Mouse (Mus musculus): ENCODE measurements around the gene Alox5ap. TPM values are rescaled to one million over a fixed set of nuclear protein-coding genes. Genes with fewer than 3 reads are reported as not detected.

Gene Alox5ap
- total and polyA plus RNA-seq, 3 experiments: 2.0 to 26.4 (median 9.9) TPM

- H3K4me3 ChIP-seq (replicated peaks in 1 of 3; ENCODE audit: low read depth in 2 of 3, low read length in 2 of 3, poor library complexity in 1 of 3): peak overlapping the region in 1 of 3 experiments; percentile 26
- H3K79me2 ChIP-seq (replicated peaks; ENCODE audit: control insufficient read depth, extremely low read depth, insufficient read depth, poor library complexity, severe bottlenecking): no peaks in the 10 kb centered on the region
- TF ChIP-seq SIN3A (IDR thresholded peaks at IDR 0.05; ENCODE audit: low read length) (no peak), MAFK (IDR thresholded peaks at IDR 0.05; ENCODE audit: insufficient replicate concordance, low read length) (no peak), EP300 (IDR thresholded peaks at IDR 0.05; ENCODE audit: low read length) (no peak), NRF1 (IDR thresholded peaks at IDR 0.05; ENCODE audit: low read depth, low read length) (peak; percentile 36; the same call in 1 of the 2 replicates), MAX (IDR thresholded peaks at IDR 0.05; ENCODE audit: low read length) (peak; percentile 57)
- H3K9me3 ChIP-seq (replicated peaks; ENCODE audit: low read length): peaks cover 15% of the 10 kb centered on the region
- peak overlapping the region; percentile 66 for H3K9ac ChIP-seq (ENCODE audit: insufficient read depth, low read depth)
- no peaks in the 10 kb centered on the region for H3K36me3 ChIP-seq (replicated peaks in 1 of 2; ENCODE audit: control insufficient read depth in 1 of 2, insufficient read depth in 1 of 2, low read length in 1 of 2)
- dilution Hi-C loops (cut with MboI; ENCODE audit: extremely low pct_ligation_motif_present, extremely low pct_unique_long_range_greater_than_20kb, low sequenced_read_pairs): no loop called here
- H3K4me1 ChIP-seq (ENCODE audit: control insufficient read depth in 1 of 2, insufficient read depth in 2 of 2): no peaks in the 10 kb centered on the region
- H3K4me2 ChIP-seq (ENCODE audit: insufficient read depth, low read depth, poor library complexity, severe bottlenecking): peak overlapping the region; percentile 54
- H3K27ac ChIP-seq (ENCODE audit: insufficient read depth, low read depth): no peak overlapping the region
- DNase-seq (ENCODE audit: extremely low read depth): no peak
- peaks cover 16% of the 10 kb centered on the region for H3K27me3 ChIP-seq (replicated peaks)
- in situ Hi-C loops (cut with MboI; ENCODE audit: low pct_ligation_motif_present, low pct_unique_long_range_greater_than_20kb, low sequenced_read_pairs): no loop called here
Observed at GRCm38 (mm10) chr5:149312884-149313652, 48.5 kb downstream of the Alox5ap start.

- peaks cover 15% of the 10 kb centered on the region for H3K9me3 ChIP-seq (replicated peaks; ENCODE audit: low read length)
- H3K4me1 ChIP-seq (ENCODE audit: control insufficient read depth in 1 of 2, insufficient read depth in 2 of 2): no peaks in the 10 kb centered on the region
- H3K9ac ChIP-seq (ENCODE audit: insufficient read depth, low read depth): no peak overlapping the region
- no peak overlapping the region for H3K4me3 ChIP-seq (replicated peaks in 1 of 3; ENCODE audit: low read depth in 2 of 3, low read length in 2 of 3, poor library complexity in 1 of 3)
- dilution Hi-C loops (cut with MboI; ENCODE audit: extremely low pct_ligation_motif_present, extremely low pct_unique_long_range_greater_than_20kb, low sequenced_read_pairs) (no loop called here), in situ Hi-C loops (cut with MboI; ENCODE audit: low pct_ligation_motif_present, low pct_unique_long_range_greater_than_20kb, low sequenced_read_pairs) (no loop called here)
- no peaks in the 10 kb centered on the region for H3K36me3 ChIP-seq (replicated peaks in 1 of 2; ENCODE audit: control insufficient read depth in 1 of 2, insufficient read depth in 1 of 2, low read length in 1 of 2)
- H3K79me2 ChIP-seq (replicated peaks; ENCODE audit: control insufficient read depth, extremely low read depth, insufficient read depth, poor library complexity, severe bottlenecking): no peaks in the 10 kb centered on the region
- H3K27me3 ChIP-seq (replicated peaks): peaks cover 25% of the 10 kb centered on the region
- DNase-seq (ENCODE audit: extremely low read depth): no peak
- no peak overlapping the region for H3K4me2 ChIP-seq (ENCODE audit: insufficient read depth, low read depth, poor library complexity, severe bottlenecking)
- H3K27ac ChIP-seq (ENCODE audit: insufficient read depth, low read depth): no peak overlapping the region
- TF ChIP-seq ZKSCAN1 (IDR thresholded peaks at IDR 0.05; ENCODE audit: borderline replicate concordance, low read depth, low read length): no peak
- TF ChIP-seq ZC3H11A (IDR thresholded peaks at IDR 0.05; ENCODE audit: low read depth, low read length): no peak
- no peak for TF ChIP-seq JUND (conservative IDR thresholded peaks at IDR 0.05; ENCODE audit: low read depth, low read length)
- TF ChIP-seq USF2 (conservative IDR thresholded peaks at IDR 0.05; ENCODE audit: low read depth, low read length): no peak
- TF ChIP-seq TCF12 (IDR thresholded peaks at IDR 0.05; ENCODE audit: low read depth, low read length): no peak
- TF ChIP-seq MAFK (IDR thresholded peaks at IDR 0.05; ENCODE audit: insufficient replicate concordance, low read length): no peak
- TF ChIP-seq KAT2A (IDR thresholded peaks at IDR 0.05; ENCODE audit: insufficient replicate concordance, low read length): no peak
- TF ChIP-seq BHLHE40 (IDR thresholded peaks at IDR 0.05; ENCODE audit: low read depth, low read length): no peak
- TF ChIP-seq JUN (IDR thresholded peaks at IDR 0.05; ENCODE audit: insufficient read depth, low read depth, low read length): no peak
- TF ChIP-seq PAX5 (IDR thresholded peaks at IDR 0.05; ENCODE audit: low read length): no peak
- TF ChIP-seq NELFE (IDR thresholded peaks at IDR 0.05; ENCODE audit: low read depth, low read length): no peak
- TF ChIP-seq MXI1 (IDR thresholded peaks at IDR 0.05; ENCODE audit: low read depth, low read length): no peak
- TF ChIP-seq MAX (IDR thresholded peaks at IDR 0.05; ENCODE audit: low read length): no peak
- TF ChIP-seq MAZ (IDR thresholded peaks at IDR 0.05; ENCODE audit: low read depth, low read length): no peak
- no peak for TF ChIP-seq CHD2 (IDR thresholded peaks at IDR 0.05; ENCODE audit: low read length)
- no peak for TF ChIP-seq ZMIZ1 (IDR thresholded peaks at IDR 0.05; ENCODE audit: low read depth, low read length)
- no peak for TF ChIP-seq HCFC1 (IDR thresholded peaks at IDR 0.05; ENCODE audit: low read depth, low read length)
Observed at GRCm38 (mm10) chr5:149314514-149315081, 50.0 kb downstream of the Alox5ap start.

All from CH12.LX (cell line).